Mouse (Mus musculus) 3T3-L1 (cell line): Measurements from ENCODE around the gene Arid1b.

Experiments
- DNase-seq: peaks from one replicate; pipeline ENCODE4 v3.0.0-alpha.2; 2015; ENCODE audit warnings: low read depth, low spot score

Arid1b gene

DNA sequence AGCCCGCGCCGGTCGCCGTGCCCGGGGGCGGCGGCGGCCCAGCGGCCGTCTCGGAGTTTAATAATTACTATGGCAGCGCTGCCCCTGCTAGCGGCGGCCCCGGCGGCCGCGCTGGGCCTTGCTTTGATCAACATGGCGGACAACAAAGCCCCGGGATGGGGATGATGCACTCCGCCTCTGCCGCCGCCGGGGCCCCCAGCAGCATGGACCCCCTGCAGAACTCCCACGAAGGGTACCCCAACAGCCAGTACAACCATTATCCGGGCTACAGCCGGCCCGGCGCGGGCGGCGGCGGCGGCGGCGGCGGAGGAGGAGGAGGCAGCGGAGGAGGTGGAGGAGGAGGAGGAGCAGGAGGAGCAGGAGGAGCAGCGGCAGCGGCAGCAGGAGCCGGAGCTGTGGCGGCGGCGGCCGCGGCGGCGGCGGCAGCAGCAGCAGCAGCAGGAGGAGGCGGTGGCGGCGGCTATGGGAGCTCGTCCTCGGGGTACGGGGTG, 1.5 kb downstream of the Arid1b start:
- peak; percentile 61 for DNase-seq

DNA sequence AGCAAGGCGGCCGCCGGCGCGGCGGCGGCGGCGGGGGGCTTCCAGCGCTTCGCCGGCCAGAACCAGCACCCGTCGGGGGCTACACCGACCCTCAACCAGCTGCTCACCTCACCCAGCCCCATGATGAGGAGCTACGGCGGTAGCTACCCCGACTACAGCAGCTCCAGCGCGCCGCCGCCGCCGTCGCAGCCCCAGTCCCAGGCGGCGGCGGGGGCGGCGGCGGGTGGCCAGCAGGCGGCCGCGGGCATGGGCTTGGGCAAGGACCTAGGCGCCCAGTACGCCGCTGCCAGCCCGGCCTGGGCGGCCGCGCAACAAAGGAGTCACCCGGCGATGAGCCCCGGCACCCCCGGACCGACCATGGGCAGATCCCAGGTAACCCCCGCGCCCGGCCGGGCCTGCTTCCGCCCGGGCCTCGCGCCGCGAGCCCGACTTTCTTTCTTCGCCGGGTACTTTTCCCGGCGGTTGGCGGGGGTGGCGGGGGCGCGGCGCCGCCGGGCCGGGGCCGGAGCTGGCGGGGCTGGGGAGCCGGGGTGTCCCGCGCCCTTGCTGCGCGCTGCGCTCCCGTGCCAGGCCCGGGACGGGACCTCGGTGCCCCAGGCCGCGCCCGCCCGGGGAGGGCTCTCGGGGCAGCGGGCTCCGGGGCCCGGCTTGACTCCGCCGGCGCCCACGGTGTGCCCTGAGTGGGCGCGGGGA, 2.1 kb downstream of the Arid1b start:
- DNase-seq, result peak; percentile 44

- DNase-seq, result peak; percentile 91
Measured at GRCm38 (mm10) chr17:4996814-4997549, 2.9 kb downstream of the Arid1b start.

GRCm38 (mm10) chr17:4997968-4998367, 3.8 kb downstream of the Arid1b start:
- DNase-seq, result no peak

DNA sequence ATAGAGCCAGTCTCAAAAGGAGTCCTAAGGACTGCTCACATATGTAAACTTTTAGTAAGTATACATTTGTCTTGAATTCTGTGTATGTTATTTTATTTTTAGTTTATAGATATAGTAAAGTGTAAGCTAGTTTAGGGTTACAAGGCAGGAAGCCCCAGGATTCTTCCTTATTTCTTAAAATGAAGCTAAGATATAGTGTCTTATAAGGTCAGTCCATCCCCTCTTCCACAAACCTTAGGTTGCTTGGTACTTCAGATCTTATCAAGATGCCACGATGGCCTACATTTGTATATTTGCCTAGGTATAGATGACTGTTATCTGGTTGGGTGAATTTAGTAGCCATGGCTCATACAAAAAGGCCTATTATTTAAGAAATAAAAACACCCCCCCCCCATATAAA, 5.1 kb downstream of the Arid1b start:
- no peak for DNase-seq

GRCm38 (mm10) chr17:5000001-5000400, 5.9 kb downstream of the Arid1b start:
- DNase-seq, result no peak

DNA sequence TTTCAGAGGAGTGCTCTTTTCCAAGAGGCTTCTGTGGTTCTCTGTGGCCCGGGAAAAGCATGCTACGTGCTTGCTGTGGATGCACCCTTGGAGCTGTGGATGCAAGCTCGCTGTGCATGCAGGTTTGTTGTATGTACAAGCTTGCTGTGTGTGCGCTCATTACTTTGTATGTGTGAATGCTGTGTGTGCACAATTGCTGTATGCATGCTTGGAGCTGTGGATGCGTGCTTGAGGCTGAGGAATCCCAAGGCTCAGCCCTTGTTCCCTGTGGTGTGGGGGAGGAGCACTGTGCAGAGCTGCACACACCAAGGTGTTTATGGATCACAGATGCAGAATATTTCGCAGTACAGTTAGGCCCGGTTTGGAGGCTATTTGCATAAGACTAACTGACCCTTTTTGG, 6.7 kb downstream of the Arid1b start:
- DNase-seq, result no peak

- peak; percentile 36 for DNase-seq
Measured at GRCm38 (mm10) chr17:5001531-5002131, 7.5 kb downstream of the Arid1b start.

DNA sequence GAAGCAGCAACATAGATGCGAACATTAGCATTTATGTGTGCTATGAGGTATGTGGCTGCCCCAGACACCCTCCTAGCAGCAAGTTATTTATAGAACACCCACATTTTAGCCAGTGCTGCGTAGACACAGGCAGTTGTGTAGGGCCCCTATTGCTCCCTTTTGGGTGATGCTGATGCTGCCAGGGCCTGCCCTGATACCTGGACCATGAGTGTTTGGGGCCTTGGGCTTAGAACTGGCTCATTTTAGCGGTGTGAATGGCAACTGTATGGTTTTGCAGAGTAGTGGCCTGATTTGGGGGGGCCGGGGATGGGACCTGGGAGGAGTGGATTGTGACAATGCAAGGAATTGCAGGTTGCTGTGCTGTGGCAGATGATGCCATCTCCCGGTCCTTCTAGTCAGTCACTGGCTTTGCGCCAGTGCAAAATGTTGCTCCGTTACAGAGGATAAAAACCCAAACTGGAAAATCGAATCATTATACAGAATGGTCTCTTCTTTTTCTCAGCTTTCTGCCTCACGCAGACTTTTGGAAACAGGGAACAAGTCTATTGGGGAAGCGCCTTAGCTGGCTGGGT, 8.9 kb downstream of the Arid1b start:
- DNase-seq, result no peak

- DNase-seq, result no peak
Measured at GRCm38 (mm10) chr17:5004266-5004665, 10.1 kb downstream of the Arid1b start.

- no peak for DNase-seq
Measured at GRCm38 (mm10) chr17:5004706-5005105, 10.6 kb downstream of the Arid1b start.

DNA sequence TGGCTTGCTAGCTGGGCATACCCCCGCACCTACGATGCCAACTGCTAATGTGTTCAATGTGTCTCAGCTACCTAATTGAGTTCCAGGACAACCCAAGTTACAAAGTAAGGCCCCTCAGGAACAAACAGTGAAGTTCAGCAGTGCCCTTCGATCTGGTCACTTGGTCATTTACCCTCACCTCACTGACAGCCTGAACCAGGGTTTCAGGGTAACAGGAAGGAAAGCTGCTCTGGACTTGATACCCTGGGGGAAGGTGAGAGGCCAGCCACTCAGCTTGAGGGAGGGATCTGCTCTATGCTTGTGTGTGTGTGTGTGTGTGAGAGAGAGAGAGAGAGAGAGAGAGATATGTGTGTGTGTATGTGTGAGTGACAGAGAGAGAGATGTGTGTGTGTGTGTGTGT, 11.2 kb downstream of the Arid1b start:
- DNase-seq, result no peak

GRCm38 (mm10) chr17:5007156-5007658, 13.1 kb downstream of the Arid1b start:
- DNase-seq, result no peak

- no peak for DNase-seq
Measured at GRCm38 (mm10) chr17:5008236-5008635, 14.1 kb downstream of the Arid1b start.

GRCm38 (mm10) chr17:5008761-5009160, 14.6 kb downstream of the Arid1b start:
- DNase-seq, result no peak

GRCm38 (mm10) chr17:5009526-5010260, 15.6 kb downstream of the Arid1b start:
- no peak for DNase-seq

DNA sequence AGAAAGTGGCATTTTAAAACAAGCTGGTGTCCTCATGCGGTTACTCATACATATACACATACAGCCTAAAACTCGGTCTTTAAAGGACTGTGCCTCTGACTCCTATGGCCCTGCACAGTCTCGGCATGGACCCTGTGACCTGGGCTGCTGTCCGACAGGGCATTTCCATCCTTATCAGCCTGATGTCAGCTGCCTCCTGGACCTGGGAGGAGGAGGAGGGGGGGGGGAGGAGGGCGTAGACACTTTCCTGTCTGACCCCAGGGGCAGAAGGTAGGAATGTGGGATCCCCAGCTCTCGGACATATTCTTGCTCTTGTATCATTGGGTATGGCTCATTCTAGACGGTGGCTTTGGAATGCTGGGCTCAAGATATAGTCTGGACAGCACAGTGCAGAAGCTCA, 16.6 kb downstream of the Arid1b start:
- DNase-seq, result no peak

DNA sequence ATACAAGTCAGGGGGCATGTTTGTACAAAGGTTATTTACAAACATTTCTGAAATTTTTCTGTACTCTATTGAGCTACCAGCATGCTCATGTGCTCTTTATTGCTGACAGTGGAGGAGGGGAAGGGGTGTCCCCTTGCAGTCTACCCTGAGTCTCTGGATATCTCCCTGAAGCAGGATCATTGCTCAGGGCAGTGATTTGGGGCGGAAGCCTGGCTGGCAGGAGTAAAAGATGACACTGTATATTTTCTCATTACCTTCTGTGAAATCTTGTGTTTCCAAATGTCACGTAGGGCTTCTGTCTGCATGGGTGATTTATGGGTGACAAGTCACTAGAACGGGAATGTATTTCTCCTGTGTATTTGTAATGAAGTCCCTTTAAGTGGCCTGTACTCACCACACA, 18.0 kb downstream of the Arid1b start:
- no peak for DNase-seq

DNA sequence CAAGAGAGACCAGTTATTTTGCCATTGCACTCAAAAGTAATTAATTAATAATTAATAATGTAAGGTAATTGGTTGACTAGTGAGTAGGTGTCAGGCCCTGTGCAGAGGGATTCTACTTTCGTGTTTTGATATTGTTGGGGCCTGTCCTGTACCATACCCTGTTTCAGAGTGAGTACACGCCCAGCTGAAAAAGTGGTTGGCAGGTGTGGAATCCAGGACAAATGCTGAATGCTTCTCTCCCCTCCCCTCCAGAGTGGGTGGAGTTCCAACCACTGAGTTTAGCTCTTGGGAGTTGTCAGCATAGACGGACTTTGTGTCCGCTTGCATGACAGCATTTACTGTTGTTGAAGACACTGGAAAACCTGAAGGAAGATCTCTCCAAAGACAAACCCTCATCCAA, 18.4 kb downstream of the Arid1b start:
- no peak for DNase-seq

DNA sequence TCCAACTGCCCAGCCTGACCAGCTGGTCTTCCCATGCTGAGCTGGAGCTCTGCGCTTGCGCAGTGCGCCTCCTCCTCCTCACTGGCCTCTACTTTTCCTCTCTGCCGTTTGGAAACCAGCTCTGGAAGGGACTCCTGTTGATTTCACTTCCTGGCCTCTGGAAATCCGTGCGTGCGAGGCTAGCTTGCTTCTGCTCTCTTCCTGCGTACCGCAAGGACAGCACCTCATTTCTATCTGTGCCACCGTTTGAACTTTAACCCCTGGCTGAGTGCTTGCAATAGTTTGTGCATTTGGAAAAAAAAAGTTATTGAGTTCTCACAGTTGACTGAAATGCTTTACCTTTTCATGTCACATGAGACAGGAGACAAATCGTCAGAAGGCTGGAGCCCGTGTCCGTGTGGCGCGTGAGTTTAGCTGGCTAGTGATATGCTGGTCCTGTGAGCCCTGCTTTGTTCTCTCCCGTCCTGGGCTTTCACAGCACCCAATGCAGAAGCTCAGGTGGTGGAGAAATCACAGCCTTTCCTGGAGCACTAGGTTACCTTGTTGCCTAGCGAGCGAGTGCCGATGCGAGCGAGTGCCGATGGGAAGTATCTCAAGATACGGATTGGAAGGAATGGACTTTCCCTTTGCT, 20.3 kb downstream of the Arid1b start:
- DNase-seq, result no peak

DNA sequence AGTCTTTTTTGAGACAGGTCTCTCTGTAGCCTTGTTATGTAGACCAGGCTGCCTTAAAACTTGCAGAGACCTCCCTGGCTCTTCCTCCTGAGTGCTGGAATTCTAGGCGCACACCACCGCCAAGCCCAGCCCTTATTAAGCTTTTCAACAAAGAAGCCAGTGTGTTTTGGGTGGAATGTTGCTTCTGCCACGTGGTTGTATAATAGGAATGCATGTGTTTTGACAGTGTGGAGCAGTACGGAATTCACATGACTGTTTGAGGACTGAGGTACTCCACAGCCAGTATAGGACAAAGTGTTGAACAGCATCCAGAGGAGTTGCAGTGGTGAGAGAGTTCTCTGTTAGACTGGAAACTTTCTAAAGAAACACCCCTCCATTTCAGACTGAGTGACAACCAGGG, 22.3 kb downstream of the Arid1b start:
- DNase-seq, result peak; percentile 45
